Mouse (Mus musculus): ENCODE results near the gene Mybbp1a. TPM values are rescaled to one million over a fixed set of nuclear protein-coding genes. Genes with fewer than 3 reads are reported as not detected.

Gene Mybbp1a
- total RNA-seq, 1 experiment from 2014 or later = 73.4 TPM

DNA sequence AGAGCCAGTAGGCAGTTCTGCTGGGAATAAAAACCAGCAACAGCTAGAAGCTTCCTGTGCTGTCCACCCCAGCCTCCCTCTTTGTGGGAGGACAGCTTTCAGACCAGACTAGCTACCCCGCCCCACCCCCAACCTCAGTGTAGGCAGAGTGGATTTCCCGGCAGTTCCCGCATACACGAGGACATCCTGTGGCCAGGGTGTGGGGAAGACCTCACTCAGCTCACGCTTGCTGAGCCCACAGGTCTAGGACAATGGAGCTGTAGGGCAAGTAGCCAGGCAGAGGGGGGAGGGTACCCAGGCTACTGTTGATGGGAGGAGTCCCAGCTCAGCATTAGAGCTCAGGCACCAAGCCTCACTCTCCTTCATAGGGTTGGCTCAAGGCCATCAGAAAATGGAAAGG lies 28.1 kb downstream of the Mybbp1a start:
- ATAC-seq (ENCODE audit: extremely low read depth, insufficient number of reproducible peaks, low FRiP score, poor library complexity, severe bottlenecking) = no peak

DNA sequence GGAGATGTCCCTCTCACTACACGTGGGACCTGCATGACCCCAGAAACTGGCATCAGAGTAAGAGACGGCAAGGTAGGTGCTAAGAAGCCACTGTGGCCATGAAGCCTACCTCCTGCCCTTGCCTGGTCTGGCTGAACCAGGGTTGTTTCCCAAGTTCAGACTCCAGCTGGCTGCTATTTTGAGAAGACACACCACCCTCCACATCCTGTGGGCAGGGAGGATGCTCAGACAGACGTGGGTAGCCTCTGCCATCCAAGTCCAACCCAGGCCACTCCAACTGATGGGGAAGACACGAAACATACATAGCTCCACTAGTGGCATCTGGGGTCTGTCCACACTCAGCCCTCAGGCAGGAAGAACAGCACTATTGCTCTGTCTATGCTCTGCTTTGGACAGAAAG lies 28.8 kb downstream of the Mybbp1a start:
- ATAC-seq (ENCODE audit: extremely low read depth, insufficient number of reproducible peaks, low FRiP score, poor library complexity, severe bottlenecking) = no peak

DNA sequence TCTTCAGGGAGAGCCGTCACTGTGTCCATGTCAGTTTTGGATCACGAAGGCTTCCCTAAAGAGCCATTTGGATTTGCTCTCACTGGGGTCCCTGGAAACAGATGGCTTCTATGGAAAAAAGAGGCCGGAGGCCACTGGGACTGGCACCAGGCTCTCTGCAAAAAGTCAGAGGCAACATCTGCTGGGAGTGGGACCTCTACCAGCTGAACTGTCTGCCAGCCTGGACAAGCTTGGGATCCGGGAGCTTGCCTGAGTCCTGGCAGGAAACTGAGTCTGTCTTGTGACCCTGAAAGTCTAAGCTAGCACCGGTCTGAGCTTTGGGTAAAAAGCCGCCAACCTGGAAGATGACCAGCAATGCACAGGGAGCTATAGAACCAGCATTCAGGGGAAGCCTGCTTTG lies 30.2 kb downstream of the Mybbp1a start:
- ATAC-seq (ENCODE audit: extremely low read depth, insufficient number of reproducible peaks, low FRiP score, poor library complexity, severe bottlenecking) = no peak

DNA sequence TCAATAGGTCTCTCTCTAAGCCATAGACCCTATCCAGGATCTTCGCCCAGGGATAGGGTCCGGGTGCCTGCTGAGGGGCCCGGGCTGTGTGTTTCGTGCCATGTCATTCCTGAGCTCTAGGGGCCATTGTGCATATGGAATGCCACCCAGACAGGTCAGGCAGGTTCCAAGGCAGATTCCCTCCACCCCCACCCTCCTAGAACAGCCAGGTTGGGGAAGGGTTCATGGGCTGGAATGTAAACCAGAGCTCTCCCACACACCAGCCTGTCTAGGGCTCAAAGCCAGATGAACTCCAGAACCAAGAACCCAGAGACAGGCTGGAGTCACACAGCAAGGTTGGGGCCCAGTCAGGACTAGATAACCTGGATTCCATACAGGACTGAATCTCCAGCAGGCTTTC lies 32.4 kb downstream of the Mybbp1a start:
- ATAC-seq (ENCODE audit: extremely low read depth, insufficient number of reproducible peaks, low FRiP score, poor library complexity, severe bottlenecking) = no peak

DNA sequence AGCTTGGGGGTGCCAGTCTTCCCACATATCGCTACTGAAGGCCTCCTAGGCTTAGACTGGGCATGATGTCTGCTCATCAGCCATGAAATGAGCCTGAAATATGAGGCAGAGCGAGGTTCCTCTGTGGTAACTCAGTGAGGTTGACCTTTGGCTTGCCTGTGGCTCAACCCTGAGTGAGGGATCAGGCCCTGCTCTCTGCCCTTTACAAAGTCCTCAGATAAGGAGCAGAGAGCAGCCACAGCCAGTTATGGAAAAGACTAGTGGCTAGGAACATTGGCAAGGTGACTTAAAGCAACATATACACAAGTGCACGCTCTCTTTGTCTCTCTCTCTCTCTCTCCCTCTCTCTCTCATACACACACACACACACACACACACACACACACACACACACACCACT lies 33.8 kb downstream of the Mybbp1a start:
- no peak for ATAC-seq (ENCODE audit: extremely low read depth, insufficient number of reproducible peaks, low FRiP score, poor library complexity, severe bottlenecking)

DNA sequence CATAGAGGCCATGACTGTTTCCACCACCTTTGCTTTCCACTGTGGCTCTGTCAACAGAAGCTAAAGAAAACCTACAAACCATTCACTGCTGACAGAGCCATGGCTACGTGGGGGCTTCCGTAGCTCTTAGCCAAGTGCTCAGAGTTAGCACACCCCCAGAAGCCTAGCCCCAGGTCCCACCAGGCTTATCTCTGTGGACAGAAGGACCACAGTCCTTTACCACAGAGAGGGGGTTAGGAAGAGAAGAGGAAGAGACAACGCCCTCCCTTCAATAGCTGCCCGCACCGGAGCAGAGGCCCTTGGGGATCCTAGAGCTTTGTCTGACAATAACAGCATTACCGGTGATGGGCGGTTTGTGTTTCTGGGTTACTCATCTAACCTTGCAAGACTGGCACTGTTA lies 34.3 kb downstream of the Mybbp1a start:
- ATAC-seq (ENCODE audit: extremely low read depth, insufficient number of reproducible peaks, low FRiP score, poor library complexity, severe bottlenecking) = no peak

DNA sequence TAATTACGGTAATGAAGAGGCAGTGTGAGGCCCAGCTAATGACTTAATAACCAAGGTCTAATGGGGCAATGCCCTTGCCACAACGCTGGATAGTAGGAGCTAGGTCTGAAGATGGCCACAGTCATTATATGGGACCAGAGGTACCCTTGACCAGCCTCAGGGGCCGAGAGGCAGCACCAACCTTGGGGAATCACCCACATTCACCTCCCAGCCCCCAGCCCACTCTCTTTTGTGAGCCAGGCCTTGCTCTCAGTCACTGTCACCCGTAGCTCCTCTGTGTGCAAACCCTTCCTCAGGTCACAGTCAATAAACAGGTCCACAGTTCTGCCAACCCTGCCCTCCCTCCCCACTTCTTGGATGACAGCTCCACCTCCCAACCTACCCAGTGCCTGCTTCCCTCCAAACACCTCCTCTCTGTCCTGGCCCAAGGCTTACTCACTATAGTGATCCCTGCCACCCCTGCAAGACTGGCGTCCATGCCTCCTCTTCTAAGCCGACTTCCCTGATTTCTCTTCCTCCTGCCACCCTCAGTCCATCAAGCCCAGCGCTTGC lies 35.0 kb downstream of the Mybbp1a start:
- no peak for ATAC-seq (ENCODE audit: extremely low read depth, insufficient number of reproducible peaks, low FRiP score, poor library complexity, severe bottlenecking)

DNA sequence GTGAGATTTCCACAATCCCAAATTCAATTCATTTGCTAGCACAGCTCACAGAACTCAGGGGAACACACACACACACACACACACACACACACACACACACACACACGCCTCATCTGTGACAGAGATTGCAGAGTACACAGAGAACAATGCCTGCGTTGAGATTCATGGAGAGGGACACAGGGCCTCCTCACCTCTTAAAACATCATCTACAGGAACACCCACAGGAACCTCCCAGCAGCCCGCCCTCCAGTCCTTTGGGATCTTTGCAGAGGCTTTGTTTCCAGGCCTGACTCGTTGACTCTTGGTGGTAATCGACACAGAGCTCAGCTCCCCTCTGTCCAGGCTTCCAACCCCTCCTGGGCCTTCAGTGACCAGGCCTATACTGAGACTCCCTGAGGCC lies 36.0 kb downstream of the Mybbp1a start:
- ATAC-seq (ENCODE audit: extremely low read depth, insufficient number of reproducible peaks, low FRiP score, poor library complexity, severe bottlenecking) = no peak

DNA sequence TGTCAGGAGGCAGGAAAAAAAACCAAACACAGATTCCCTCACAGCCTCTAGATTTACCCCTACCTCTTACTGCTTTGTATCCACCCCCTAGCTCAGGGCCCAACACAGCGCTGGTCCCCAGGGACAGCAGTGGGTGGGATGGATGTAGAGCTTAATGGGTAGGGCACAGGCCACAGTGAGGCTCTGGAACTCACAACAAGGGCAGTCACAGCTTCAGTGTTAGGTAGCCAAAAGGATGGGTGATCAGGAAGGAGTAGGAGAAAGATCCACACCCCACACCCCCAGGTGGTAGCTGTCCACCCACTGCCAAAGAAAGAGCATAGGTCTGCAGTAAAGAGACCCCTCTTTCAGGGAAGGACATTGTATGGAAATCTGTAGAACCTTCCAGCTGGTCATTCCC lies 36.5 kb downstream of the Mybbp1a start:
- no peak for ATAC-seq (ENCODE audit: extremely low read depth, insufficient number of reproducible peaks, low FRiP score, poor library complexity, severe bottlenecking)

DNA sequence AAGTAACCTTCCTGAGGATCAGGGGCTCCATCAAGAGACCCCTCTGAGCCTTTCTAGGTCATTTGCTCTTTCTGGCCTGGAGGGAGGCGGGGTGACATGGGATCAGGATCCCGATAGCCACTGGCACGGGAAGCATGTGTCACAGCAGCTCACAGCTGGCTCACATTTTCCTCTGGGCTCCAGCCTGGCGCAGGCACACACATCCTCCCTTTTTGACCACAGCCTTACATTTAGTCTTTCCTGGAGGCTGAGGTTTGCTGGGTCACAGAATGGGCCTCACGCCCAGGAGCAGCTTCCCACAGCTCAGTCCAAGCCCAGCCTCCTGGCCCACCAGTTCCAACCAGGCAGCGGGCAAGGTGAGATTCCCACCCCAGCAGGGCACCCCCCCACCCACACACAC lies 37.1 kb downstream of the Mybbp1a start:
- ATAC-seq (ENCODE audit: extremely low read depth, insufficient number of reproducible peaks, low FRiP score, poor library complexity, severe bottlenecking) = no peak

DNA sequence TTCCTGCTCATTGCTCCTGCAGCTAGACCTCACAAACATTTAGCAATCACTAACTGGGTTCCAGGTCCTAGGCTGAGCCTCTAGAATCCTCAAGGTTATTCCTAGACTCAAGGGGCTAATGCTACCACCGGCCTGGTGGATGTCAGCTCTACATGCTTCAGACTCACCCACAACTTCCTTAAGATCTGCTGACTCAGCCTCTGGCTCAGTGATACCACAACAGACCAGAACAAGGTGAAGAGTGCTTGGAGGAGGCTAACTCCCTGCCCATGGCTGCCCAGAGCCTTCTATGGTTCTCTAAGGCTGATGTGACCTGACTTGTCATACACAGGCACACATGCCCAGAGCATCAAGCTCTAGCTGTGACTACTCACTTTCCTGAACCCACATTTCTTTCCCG lies 38.3 kb downstream of the Mybbp1a start:
- ATAC-seq (ENCODE audit: extremely low read depth, insufficient number of reproducible peaks, low FRiP score, poor library complexity, severe bottlenecking) = no peak

DNA sequence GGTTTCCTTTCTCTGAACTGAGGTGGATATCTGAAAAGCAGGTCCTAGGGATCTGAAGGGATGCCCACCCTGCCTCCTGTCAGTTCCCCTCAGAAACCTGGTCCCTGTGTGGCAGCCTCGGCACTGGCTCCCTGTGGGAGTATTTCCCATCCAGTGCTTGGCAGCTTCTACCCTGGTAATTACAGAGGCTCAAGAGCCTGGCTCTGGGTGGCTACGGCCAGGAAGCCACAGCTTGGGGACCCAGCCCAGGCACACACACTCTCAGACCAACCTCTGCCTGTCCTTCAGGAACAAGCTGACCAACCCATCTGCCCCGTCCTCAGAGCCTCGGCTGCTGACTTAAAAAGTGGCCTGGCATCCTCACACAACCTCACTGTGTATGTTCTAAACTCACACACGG lies 40.2 kb downstream of the Mybbp1a start:
- no peak for ATAC-seq (ENCODE audit: extremely low read depth, insufficient number of reproducible peaks, low FRiP score, poor library complexity, severe bottlenecking)

DNA sequence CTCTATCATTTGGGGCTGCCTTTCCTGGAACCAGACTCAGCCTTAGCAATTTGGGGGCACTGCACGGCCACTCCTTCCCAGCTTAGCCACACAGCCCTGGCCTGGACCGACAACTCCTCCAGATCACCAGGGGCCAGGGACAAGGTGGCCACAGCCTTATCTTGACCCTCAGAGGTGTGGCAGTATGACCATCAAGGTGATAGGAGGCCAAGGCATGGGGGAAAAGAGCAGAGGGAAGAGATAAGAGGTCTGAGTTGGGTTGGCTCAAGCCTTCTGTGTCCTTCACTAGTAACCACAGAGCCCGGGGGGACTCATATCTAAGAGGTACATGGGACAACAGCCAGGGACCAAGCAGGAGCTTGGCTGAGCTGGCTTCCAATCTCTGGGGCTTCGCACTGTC lies 40.8 kb downstream of the Mybbp1a start:
- no peak for ATAC-seq (ENCODE audit: extremely low read depth, insufficient number of reproducible peaks, low FRiP score, poor library complexity, severe bottlenecking)

DNA sequence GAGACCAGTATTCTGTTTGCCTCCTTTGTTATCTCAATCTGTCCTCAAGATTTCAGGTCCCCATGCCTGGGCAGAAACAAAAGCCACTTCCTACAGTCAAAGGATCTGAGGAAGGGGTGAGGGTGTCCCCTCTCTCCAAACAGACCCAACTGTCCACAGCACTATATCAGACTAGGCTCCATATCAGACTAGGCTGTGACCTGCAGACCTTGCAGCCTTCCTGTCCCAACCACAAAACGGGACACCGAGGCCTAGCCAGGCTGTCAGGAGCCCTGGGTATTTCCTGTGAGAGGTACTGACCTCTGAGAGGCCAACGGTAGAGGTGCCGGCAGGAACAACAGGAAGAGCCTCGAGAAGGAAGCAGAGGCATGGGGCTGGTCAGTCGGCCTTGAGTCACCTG lies 43.4 kb downstream of the Mybbp1a start:
- ATAC-seq (ENCODE audit: extremely low read depth, insufficient number of reproducible peaks, low FRiP score, poor library complexity, severe bottlenecking) = no peak

DNA sequence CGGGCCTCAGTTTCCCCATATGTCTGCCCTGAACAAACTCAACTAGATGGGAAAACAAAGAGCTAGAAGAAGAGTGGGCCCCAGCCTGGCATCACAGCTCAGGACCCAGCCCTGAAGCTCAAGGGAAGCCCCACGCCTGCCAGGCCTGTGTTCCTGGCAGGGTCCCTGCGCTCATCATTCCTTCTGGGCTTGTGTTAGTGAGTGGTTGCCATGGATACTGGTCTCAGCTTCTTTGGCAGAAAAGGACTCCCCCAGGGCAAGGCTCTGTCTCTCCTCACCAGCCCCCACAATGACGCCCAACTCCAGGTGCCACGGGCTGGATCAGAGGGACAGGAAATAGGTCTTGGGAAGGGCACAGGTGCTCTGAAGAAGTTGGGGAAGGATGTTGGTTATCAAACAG lies 44.0 kb downstream of the Mybbp1a start:
- ATAC-seq (ENCODE audit: extremely low read depth, insufficient number of reproducible peaks, low FRiP score, poor library complexity, severe bottlenecking) = no peak

DNA sequence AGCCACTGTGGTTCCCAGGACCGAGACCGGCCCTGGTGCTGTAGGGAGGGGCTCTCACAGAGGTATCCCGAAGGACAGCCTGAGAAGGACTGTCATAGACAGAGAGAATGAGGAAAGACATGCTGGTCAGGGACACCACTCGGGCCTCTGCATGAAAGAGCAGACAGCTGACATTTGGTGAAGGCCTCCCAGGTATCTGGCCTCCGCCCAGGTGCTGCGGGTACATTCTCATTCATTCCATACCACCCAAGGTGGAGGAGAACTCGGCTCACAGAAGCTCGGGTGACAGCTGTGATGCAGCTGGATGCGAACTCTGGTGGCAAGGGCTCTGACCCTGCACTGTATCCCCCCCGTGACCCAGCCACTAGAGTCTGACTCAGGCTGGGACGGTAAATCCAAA lies 44.8 kb downstream of the Mybbp1a start:
- ATAC-seq (ENCODE audit: extremely low read depth, insufficient number of reproducible peaks, low FRiP score, poor library complexity, severe bottlenecking) = no peak

DNA sequence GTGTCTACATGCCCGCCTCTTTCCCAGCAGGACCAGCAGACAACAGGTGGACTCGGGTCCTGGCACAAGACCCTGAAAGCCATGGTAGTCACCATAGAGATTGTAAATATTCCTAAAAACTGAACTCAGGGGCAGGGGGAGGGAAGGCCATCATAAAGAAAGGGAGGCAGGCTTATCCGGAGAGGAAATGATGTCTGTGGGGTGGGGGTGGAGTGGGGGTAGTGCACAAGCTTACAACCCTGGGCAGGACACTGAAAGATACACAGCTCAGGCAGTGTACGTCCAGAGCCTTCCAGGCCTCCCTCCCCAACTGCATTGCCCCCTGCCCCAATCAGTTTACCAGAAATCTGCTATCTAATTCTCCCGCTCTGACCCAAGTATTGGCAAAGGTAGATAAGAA lies 46.0 kb downstream of the Mybbp1a start:
- ATAC-seq (ENCODE audit: extremely low read depth, insufficient number of reproducible peaks, low FRiP score, poor library complexity, severe bottlenecking) = no peak

DNA sequence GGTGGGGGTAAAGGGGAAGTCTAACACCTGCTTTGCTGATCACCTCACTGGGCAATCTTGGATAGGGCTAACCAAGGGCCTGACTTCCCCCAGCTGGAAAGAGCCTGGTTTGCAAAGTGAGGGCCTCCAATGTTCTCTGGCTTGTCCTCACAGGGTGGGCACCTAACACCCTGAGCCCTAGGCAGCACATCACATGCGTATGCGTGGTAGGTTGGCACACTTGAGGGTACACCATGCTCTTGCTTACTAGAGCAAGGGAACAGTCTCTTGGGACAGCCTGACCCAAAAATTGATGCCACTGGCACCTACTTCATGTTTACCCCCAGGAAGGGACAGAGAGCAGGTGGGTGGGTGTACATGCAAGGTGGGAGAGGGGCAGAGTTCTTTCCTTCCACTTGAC lies 46.6 kb downstream of the Mybbp1a start:
- ATAC-seq (ENCODE audit: extremely low read depth, insufficient number of reproducible peaks, low FRiP score, poor library complexity, severe bottlenecking) = no peak

DNA sequence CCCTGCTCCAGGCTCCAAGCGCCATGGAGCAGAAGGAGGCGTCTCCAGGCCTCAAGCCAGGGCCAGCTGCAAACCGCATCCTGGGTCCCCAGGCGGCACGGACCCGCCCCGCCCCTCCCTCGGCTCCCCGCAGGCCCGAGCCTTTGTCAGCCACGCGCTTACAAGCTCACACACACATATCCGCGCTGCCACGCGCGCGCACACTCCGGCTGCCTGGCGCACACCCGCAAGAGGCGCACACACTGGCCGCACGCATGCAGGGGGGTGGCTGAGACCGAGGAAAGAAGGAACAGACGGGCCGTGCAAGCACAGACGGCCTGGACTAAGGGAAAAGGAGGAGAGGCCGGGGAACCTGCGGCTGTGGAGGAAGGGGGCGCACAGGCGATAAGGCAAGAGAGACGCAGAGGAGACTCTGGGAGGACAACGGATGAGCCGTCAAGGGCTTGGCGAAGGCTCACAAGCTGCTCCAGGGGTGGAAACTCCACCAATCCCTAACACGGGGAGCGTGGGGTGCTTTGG lies 47.7 kb downstream of the Mybbp1a start:
- peak; percentile 7; the same call in 1 of the 2 replicates for ATAC-seq (ENCODE audit: extremely low read depth, insufficient number of reproducible peaks, low FRiP score, poor library complexity, severe bottlenecking)

DNA sequence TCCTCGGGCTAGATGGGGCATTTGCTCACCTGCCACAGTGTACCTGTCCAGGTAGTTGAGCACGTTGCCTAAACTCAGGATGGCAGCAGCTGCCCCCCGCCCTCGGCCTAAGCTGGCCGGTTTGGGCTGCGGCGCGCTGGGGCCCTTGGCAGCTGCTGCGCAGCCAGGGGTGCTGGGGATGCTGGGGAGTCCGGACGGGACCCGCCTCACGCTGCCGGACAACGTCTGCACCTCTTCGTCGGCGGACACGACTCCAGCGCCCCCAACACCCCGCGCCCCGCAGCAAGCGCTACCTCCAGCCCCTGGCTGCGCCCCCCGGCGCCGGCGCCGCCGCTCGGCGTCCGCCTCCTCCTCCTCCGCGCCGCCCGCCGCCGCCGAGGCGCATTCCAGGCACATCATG lies 48.2 kb downstream of the Mybbp1a start:
- ATAC-seq (ENCODE audit: extremely low read depth, insufficient number of reproducible peaks, low FRiP score, poor library complexity, severe bottlenecking) = no peak

DNA sequence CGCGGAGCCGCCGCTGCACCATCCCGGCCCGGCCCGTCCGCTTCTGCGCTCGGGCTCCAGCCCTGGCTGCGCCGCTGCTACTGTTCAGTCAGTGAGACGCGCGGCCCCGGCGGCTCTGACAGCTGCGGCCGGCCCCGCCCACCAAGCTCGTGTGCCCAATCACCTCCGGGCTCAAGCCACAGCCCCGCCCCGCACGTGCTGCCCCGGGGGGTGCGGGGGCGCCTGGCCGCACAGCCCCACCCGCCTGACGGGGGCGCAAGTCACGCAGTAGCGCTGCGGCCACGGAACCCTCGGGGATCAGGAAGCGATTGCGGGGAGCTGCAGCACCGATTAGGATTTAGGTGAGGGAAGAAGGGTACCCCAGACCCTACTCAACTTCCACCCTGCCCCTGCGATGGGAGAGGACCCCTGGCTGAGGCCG lies 48.7 kb downstream of the Mybbp1a start, which contains the start of gene Spns2:
Gene Spns2 (minus strand): TSS at position 24 of the 421 bp plus-strand sequence.
- ATAC-seq (ENCODE audit: extremely low read depth, insufficient number of reproducible peaks, low FRiP score, poor library complexity, severe bottlenecking) = peak; percentile 76
